Mouse (Mus musculus): ENCODE results near the gene Adcy3. TPM values are rescaled to one million over a fixed set of nuclear protein-coding genes. Genes with fewer than 3 reads are reported as not detected.

Adcy3 gene
- total and polyA plus RNA-seq, 2 experiments from 2014 or later, result 11.5 to 40.4 TPM

GRCm38 (mm10) chr12:4178839-4179238, 45.9 kb downstream of the Adcy3 start:
- ATAC-seq, result peak; percentile 54; the same call in 1 of the 2 replicates
- no peak overlapping the region for H3K4me2 ChIP-seq (ENCODE audit: low read depth, low read length)
- H3K4me3 ChIP-seq (ENCODE audit: low read length), result no peak overlapping the region
- TF ChIP-seq CTCF (IDR thresholded peaks at IDR 0.05; ENCODE audit: low read depth), result no peak
- no peaks in the 10 kb centered on the region for H3K27me3 ChIP-seq (ENCODE audit: insufficient read depth, low read length)
- H3K9ac ChIP-seq (replicated peaks; ENCODE audit: low read length), result no peak overlapping the region
- WGBS, result 28% methylated on average over 5 of the region's 5 CpGs
- no peaks in the 10 kb centered on the region for H3K4me1 ChIP-seq (ENCODE audit: insufficient read depth, low read length)
- DNase-seq (ENCODE audit: low spot score), result peak; percentile 57
- H3K36me3 ChIP-seq (ENCODE audit: insufficient read depth, low read length), result no peaks in the 10 kb centered on the region
- H3K9me3 ChIP-seq (ENCODE audit: low read length), result no peaks in the 10 kb centered on the region
- H3K27ac ChIP-seq, result no peak overlapping the region

- no peak for TF ChIP-seq CTCF (IDR thresholded peaks at IDR 0.05; ENCODE audit: low read depth)
- ATAC-seq, result no peak
- Histone ChIP-seq H3K4me3 (ENCODE audit: low read length) (no peak overlapping the region), H3K4me2 (ENCODE audit: low read depth, low read length) (no peak overlapping the region), H3K9me3 (ENCODE audit: low read length) (no peaks in the 10 kb centered on the region), H3K27ac (no peak overlapping the region), H3K27me3 (ENCODE audit: insufficient read depth, low read length) (no peaks in the 10 kb centered on the region), H3K4me1 (ENCODE audit: insufficient read depth, low read length) (no peaks in the 10 kb centered on the region), H3K36me3 (ENCODE audit: insufficient read depth, low read length) (no peaks in the 10 kb centered on the region), H3K9ac (replicated peaks; ENCODE audit: low read length) (no peak overlapping the region)
- no peak for DNase-seq (ENCODE audit: low spot score)
- WGBS, result 75% methylated on average over 6 of the region's 6 CpGs
Observed at GRCm38 (mm10) chr12:4179671-4180233, 46.8 kb downstream of the Adcy3 start.

GRCm38 (mm10) chr12:4180507-4180906, 47.6 kb downstream of the Adcy3 start:
- no peak for TF ChIP-seq CTCF (IDR thresholded peaks at IDR 0.05; ENCODE audit: low read depth)
- DNase-seq (ENCODE audit: low spot score) (no peak), ATAC-seq (no peak)
- Histone ChIP-seq H3K4me3 (ENCODE audit: low read length) (no peak overlapping the region), H3K4me1 (ENCODE audit: insufficient read depth, low read length) (no peaks in the 10 kb centered on the region), H3K36me3 (ENCODE audit: insufficient read depth, low read length) (no peaks in the 10 kb centered on the region), H3K27me3 (ENCODE audit: insufficient read depth, low read length) (no peaks in the 10 kb centered on the region), H3K9ac (replicated peaks; ENCODE audit: low read length) (no peak overlapping the region), H3K9me3 (ENCODE audit: low read length) (no peaks in the 10 kb centered on the region), H3K4me2 (ENCODE audit: low read depth, low read length) (no peak overlapping the region), H3K27ac (no peak overlapping the region)
- WGBS, result 63% methylated on average over 3 of the region's 3 CpGs

- Histone ChIP-seq H3K4me3 (ENCODE audit: low read length) (no peak overlapping the region), H3K9ac (replicated peaks; ENCODE audit: low read length) (no peak overlapping the region), H3K27me3 (ENCODE audit: insufficient read depth, low read length) (no peaks in the 10 kb centered on the region), H3K4me1 (ENCODE audit: insufficient read depth, low read length) (no peaks in the 10 kb centered on the region), H3K36me3 (ENCODE audit: insufficient read depth, low read length) (no peaks in the 10 kb centered on the region), H3K9me3 (ENCODE audit: low read length) (no peaks in the 10 kb centered on the region), H3K27ac (no peak overlapping the region), H3K4me2 (ENCODE audit: low read depth, low read length) (no peak overlapping the region)
- no peak for TF ChIP-seq CTCF (IDR thresholded peaks at IDR 0.05; ENCODE audit: low read depth)
- no peak for DNase-seq (ENCODE audit: low spot score)
- ATAC-seq, result no peak
- 73% methylated on average over 2 of the region's 2 CpGs for WGBS
Observed at GRCm38 (mm10) chr12:4184648-4185047, 51.7 kb downstream of the Adcy3 start.

GRCm38 (mm10) chr12:4188171-4189059, 55.5 kb downstream of the Adcy3 start:
- peak; percentile 75 for DNase-seq (ENCODE audit: low spot score)
- H3K9me3 ChIP-seq (ENCODE audit: low read length), result no peaks in the 10 kb centered on the region
- 32% methylated on average over 14 of the region's 14 CpGs for WGBS
- H3K4me3 ChIP-seq (ENCODE audit: low read length), result no peak overlapping the region
- no peak overlapping the region for H3K9ac ChIP-seq (replicated peaks; ENCODE audit: low read length)
- no peak for TF ChIP-seq CTCF (IDR thresholded peaks at IDR 0.05; ENCODE audit: low read depth)
- no peaks in the 10 kb centered on the region for H3K27me3 ChIP-seq (ENCODE audit: insufficient read depth, low read length)
- H3K4me2 ChIP-seq (ENCODE audit: low read depth, low read length), result no peak overlapping the region
- peak; percentile 82 for ATAC-seq
- no peaks in the 10 kb centered on the region for H3K36me3 ChIP-seq (ENCODE audit: insufficient read depth, low read length)
- peak overlapping the region; percentile 28 for H3K27ac ChIP-seq
- H3K4me1 ChIP-seq (ENCODE audit: insufficient read depth, low read length), result no peaks in the 10 kb centered on the region

- Histone ChIP-seq H3K27ac (no peak overlapping the region), H3K4me3 (ENCODE audit: low read length) (no peak overlapping the region), H3K27me3 (ENCODE audit: insufficient read depth, low read length) (no peaks in the 10 kb centered on the region), H3K9me3 (ENCODE audit: low read length) (no peaks in the 10 kb centered on the region), H3K36me3 (ENCODE audit: insufficient read depth, low read length) (no peaks in the 10 kb centered on the region), H3K4me2 (ENCODE audit: low read depth, low read length) (no peak overlapping the region), H3K9ac (replicated peaks; ENCODE audit: low read length) (no peak overlapping the region), H3K4me1 (ENCODE audit: insufficient read depth, low read length) (no peaks in the 10 kb centered on the region)
- ATAC-seq (no peak), DNase-seq (ENCODE audit: low spot score) (peak; percentile 59)
- 39% methylated on average over 5 of the region's 5 CpGs for WGBS
- peak; percentile 71 for TF ChIP-seq CTCF (IDR thresholded peaks at IDR 0.05; ENCODE audit: low read depth)
Observed at GRCm38 (mm10) chr12:4189060-4189447, 56.2 kb downstream of the Adcy3 start.

- no peak overlapping the region for H3K4me2 ChIP-seq (ENCODE audit: low read depth, low read length)
- no peak overlapping the region for H3K9ac ChIP-seq (replicated peaks; ENCODE audit: low read length)
- no peaks in the 10 kb centered on the region for H3K36me3 ChIP-seq (ENCODE audit: insufficient read depth, low read length)
- H3K27me3 ChIP-seq (ENCODE audit: insufficient read depth, low read length), result no peaks in the 10 kb centered on the region
- WGBS, result 65% methylated on average over 6 of the region's 6 CpGs
- TF ChIP-seq CTCF (IDR thresholded peaks at IDR 0.05; ENCODE audit: low read depth), result no peak
- no peak overlapping the region for H3K4me3 ChIP-seq (ENCODE audit: low read length)
- H3K9me3 ChIP-seq (ENCODE audit: low read length), result no peaks in the 10 kb centered on the region
- H3K4me1 ChIP-seq (ENCODE audit: insufficient read depth, low read length), result no peaks in the 10 kb centered on the region
- DNase-seq (ENCODE audit: low spot score) (no peak), ATAC-seq (no peak)
- no peak overlapping the region for H3K27ac ChIP-seq
Observed at GRCm38 (mm10) chr12:4192514-4192913, 59.6 kb downstream of the Adcy3 start.
